Mouse (Mus musculus) urinary bladder, postnatal 14 days (tissue): ENCODE measurements around the gene Npy4r.

Source experiments
- DNase-seq: peaks from one replicate; pipeline ENCODE4 v3.0.0; 2021; ENCODE audit warnings: low spot score

The Npy4r gene

DNA sequence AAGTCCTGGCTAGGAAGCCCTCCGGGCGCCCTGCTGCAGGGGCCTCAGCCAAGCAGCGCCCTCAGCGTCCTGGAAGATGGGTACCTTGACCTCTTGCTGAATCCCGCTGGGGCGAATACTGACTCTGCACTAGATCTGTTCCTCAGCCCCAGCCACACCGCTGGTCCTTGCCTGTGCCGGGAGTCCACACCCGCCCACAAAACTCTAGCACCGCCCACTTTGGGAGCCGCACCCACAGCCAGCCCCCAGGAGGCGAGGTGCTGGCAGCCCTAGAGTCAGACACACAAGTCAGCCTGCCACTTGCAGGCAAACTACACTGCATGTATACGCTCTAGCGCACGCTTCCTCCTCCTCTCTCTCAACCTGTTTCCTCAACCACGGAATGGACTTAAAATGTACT lies at the start of gene Npy4r:
TSS of gene Npy4r (minus strand) at position 148 of the 400 bp plus-strand sequence.
- DNase-seq = peak; percentile 77

DNA sequence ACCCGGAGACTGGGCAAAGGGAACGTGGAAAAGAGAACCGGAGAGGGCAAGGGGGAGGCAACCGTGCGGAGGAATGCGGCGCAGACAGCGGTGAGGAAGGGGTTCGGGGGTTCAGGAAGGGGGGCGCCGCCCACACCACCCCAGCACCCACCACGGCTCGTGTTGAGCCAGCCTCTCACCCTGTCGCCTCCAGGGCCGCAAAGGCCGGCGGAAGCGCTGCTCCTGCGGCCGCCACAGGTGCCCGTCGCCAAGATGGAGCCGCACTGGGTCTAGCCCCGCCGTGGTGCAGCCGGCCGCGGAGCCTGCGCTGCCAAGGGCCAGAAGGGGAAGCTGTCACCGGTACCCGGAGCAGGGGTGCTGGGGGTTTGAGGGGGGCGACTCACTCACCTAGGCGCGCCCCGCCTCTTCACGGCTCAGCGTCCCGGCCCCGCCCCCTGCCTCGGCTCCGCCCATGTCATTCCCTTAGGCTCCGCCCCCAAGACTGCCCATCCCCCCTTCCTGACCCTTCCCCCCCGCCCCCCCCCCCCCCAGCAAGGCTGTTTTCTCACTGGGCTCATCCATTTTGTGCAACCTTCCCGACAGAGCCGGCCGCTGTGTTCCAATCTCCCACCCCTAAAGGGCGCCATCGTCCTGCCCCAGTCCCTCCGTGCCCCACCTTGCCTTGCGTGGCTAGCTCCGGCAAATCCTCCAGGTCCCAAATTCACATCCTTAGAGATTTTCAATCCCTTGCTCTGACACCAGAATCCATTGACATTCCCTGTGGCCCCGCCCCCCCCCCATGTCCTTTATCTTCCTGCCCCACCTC lies 49.1 kb upstream of the Npy4r start, which contains the start of gene Gprin2:
TSS of gene Gprin2 (minus strand) at position 423 of the 805 bp plus-strand sequence.
- peak; percentile 38 for DNase-seq

GRCm38 (mm10) chr14:34200738-34201230 lies 48.5 kb upstream of the Npy4r start:
- peak; percentile 52 for DNase-seq

DNA sequence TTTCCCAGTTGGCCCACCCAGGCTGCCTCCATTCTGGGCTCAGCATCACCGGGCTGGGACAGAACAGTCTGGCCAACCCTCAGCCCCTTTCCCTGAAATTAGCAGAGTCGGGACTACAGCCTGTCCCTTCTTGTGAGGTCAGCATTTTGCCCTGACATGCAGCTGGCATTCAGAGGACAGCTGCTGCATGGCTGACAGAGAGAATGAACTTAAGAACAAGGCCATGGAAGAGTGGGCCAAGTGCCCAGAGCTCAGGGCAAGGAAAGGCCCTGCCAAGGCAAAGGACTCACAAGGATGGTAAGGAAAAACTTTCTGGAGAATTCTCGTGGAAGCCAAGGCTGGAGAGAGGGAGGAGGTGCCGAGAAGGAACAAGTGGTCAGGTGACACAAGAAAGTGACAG lies 44.4 kb upstream of the Npy4r start:
- no peak for DNase-seq

GRCm38 (mm10) chr14:34195466-34195865 lies 43.2 kb upstream of the Npy4r start:
- no peak for DNase-seq

- DNase-seq = no peak
These were observed 41.6 kb upstream of the Npy4r start for GRCm38 (mm10) chr14:34193879-34194278.

GRCm38 (mm10) chr14:34190361-34190760 lies 38.1 kb upstream of the Npy4r start:
- no peak for DNase-seq

DNA sequence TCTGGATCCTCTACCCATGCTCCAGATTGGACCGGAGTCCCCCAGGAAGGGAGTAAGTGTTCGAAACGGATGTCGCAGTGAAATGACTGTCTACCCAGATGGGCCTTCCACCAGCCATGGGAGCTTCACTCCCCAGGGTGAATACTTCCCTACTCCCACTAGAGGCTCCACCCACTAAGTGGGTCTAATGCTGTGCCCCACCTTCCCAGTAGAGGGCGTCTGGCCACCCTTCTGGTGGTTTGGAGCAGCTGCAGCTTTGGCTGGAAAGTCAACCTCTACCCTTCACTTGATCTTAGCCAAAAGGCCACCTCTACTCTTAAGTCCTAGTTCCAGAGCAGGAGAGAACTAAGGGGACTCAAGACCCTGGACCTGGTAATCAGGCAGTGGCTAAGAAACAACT lies 36.3 kb upstream of the Npy4r start:
- peak; percentile 60 for DNase-seq

GRCm38 (mm10) chr14:34183101-34183500 lies 30.8 kb upstream of the Npy4r start:
- DNase-seq = no peak

GRCm38 (mm10) chr14:34179351-34179750 lies 27.1 kb upstream of the Npy4r start:
- no peak for DNase-seq

GRCm38 (mm10) chr14:34171107-34171506 lies 18.8 kb upstream of the Npy4r start:
- no peak for DNase-seq

GRCm38 (mm10) chr14:34155752-34156151 lies 3.5 kb upstream of the Npy4r start:
- no peak for DNase-seq

GRCm38 (mm10) chr14:34154601-34155337 lies 2.5 kb upstream of the Npy4r start:
- DNase-seq = peak; percentile 66

- DNase-seq = no peak
These were observed 9.4 kb downstream of the Npy4r start for GRCm38 (mm10) chr14:34142915-34143314.

DNA sequence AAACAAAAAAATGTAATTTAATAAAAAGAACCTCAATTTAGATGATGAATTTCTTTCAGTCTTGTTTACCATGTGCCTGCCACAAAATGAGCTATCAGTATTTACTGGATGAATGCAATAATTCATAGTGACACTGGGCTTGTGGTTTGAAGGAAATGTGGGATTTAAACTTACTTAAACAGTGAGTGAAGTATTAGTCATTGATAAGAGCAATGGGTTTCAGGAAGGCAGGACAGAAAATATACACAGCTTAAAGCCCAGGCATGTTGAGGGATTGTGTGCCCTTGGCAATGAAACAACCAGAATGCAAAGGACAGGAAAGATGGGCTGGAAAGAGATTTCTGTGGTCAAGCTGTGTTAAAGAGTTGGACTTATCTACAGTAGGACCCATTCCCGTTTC lies 10.0 kb downstream of the Npy4r start:
- no peak for DNase-seq

DNA sequence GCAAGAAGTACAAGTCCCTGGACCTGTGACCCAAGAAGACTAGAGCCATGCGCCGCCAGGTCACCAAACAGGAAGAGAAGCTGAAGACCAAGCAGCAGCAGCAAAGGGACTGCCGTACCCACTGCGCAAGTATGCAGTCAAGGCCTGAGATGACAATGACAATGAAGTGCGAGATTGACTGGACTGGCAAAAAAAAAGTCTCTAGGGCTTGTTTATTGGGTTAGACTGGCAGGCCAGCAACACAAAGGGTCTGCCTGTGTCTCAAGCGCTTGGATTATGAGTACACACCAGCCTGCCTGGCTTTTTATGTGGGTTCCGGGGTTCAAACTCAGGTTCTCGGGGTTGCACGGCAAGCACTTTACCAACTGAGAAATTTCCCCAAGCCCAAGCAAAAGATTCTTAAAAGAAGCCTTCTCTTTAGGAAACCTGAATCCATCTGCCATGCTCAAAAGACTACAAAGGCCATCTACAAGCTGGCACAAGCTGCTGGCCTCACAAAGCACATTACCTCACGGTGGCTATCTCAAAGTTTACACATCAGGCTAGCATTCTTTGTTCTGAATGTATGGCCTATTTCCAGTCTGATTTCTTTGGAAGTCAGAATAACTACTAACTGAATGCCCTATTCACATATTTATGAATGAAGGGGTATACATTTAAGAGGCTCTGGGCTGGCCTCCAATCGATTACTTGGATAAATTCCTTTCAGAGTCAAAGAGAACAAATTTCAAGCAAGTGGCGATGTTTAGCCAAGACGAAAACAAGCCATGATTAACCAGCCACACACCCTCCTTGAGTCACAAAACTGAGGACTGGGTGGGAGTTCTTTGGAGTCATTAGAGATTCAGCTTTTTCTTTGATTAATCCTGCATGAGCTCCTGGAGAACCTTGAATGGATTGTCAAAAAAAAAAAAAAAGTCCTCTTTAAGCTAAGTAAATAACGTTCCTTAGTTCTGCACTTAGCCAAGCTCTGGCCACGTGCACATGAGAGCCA lies 12.3 kb downstream of the Npy4r start:
- no peak for DNase-seq

GRCm38 (mm10) chr14:34135391-34135790 lies 16.9 kb downstream of the Npy4r start:
- DNase-seq = no peak

- DNase-seq = no peak
These were observed 21.1 kb downstream of the Npy4r start for GRCm38 (mm10) chr14:34131216-34131615.

DNA sequence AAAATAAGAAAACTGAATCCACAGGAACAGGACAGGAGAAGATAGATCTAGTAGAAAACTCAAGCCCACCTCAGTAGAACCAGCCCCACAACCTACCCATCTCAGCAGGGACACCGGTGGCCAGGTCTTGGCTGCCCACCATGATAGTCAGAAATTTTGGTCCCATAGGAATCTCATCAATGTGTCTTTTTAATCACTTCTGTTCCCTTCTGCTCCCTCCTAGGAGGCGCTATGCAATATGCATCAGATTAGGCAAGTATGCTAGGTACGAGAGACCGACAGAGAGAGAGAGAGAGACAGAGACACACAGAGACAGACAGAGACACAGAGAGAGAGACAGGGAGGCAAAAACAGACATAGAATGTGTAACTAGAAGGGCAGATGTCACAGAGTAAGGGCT lies 30.6 kb downstream of the Npy4r start:
- no peak for DNase-seq

DNA sequence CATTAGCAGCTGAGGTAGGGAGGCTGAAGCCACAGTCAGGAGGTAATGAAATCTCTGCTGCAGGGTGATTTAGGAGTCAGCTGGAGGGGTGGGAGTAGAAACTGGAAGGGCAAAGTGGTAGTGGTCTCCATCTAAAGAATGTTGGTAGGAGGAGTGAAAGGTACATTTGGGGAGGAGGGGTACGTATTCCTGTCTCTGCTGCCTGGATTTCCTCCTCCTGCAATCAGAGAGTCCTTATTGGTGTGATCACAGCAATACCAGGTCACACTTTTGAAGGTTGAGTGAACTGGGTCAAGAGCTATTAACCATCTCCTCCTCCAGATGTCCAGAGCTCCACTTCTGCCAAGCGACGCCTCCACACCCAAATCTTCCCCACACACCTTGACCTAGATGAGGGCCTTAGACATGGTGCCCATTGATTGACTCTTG lies 31.4 kb downstream of the Npy4r start:
- DNase-seq = no peak

- DNase-seq = no peak
These were observed 32.0 kb downstream of the Npy4r start for GRCm38 (mm10) chr14:34120016-34120910.
